Mouse (Mus musculus) heart, adult 2 months (tissue): ENCODE measurements around the gene Pola2. TPM values are rescaled to one million over a fixed set of nuclear protein-coding genes. Genes with fewer than 3 reads are reported as not detected.

Experiments
- DNase-seq, 2 experiments: peaks; one replicate each; pipeline ENCODE4 v3.0.0; 2021
- H3K27ac ChIP-seq: fragments of 200-600 bp; 2 replicates; pipeline ENCODE4 v1.8.1; 2022
- H3K27me3 ChIP-seq: fragments of 200-500 bp; 2 replicates; pipeline ENCODE4 v1.6.1; 2012; ENCODE audit warnings: mild to moderate bottlenecking, low read length, inconsistent platforms, mixed read lengths; ENCODE audit not compliant: control insufficient read depth, insufficient read depth
- H3K36me3 ChIP-seq: fragments of 200-500 bp; 2 replicates; pipeline ENCODE4 v1.6.1; 2012; ENCODE audit warnings: low read length, inconsistent platforms; ENCODE audit not compliant: control insufficient read depth, insufficient read depth
- H3K4me1 ChIP-seq: fragments of 200-500 bp; 2 replicates; pipeline ENCODE4 v1.6.1; 2011; ENCODE audit warnings: low read length; ENCODE audit not compliant: control insufficient read depth, insufficient read depth
- H3K4me3 ChIP-seq: fragments of 200-600 bp; 2 replicates; pipeline ENCODE4 v1.8.1; 2022
- H3K79me2 ChIP-seq: fragments of 200-500 bp; replicated peaks from 2 replicates; pipeline ENCODE4 v1.6.1; 2012; ENCODE audit warnings: mild to moderate bottlenecking, inconsistent platforms, low read length, moderate library complexity, mixed read lengths; ENCODE audit not compliant: control insufficient read depth, insufficient read depth
- H3K9ac ChIP-seq: fragments of 200-500 bp; 2 replicates; pipeline ENCODE4 v1.6.1; 2012; ENCODE audit warnings: low read depth, mild to moderate bottlenecking, control low read depth, inconsistent platforms, low read length, mixed read lengths
- CTCF ChIP-seq: fragments of 200-600 bp; IDR thresholded peaks from 2 replicates; pipeline ENCODE4 v1.8.1; 2022; ENCODE audit warnings: antibody characterized with exemption, mild to moderate bottlenecking, moderate library complexity
- EP300 ChIP-seq: fragments of 200-500 bp; IDR thresholded peaks from 2 replicates; pipeline ENCODE4 v1.6.1; 2011; ENCODE audit warnings: low read depth, low read length, control low read depth; ENCODE audit not compliant: insufficient read depth
- POLR2A ChIP-seq: fragments of 200-500 bp; IDR thresholded peaks from 2 replicates; pipeline ENCODE4 v1.6.1; 2011; ENCODE audit warnings: mild to moderate bottlenecking, low read depth, low read length, control low read depth; ENCODE audit not compliant: insufficient read depth
- WGBS: fragments of 180-500 bp; shearing (Covaris S2); methylation state at CpG from one replicate; pipeline ENCODE4 v1.1.7; 2018; 5-methylcytosine and 5-hydroxymethylcytosine counted together
- intact Hi-C: fragments of 180-260 bp; cut with DNase I; formaldehyde crosslinking; loops from one replicate; pipeline ENCODE4 v1.15.1; 2025
- polyA plus RNA-seq: library from polyadenylated mRNA; depleted of rRNA; stranded (reverse); fragments of >200 nt; gene quantifications from 2 replicates; pipeline ENCODE4 v1.2.3, GENCODE M21; 2012
- total RNA-seq, 2 experiments: library from RNA; stranded (reverse); gene quantifications; 2 replicates each; pipeline ENCODE4 v1.2.3; 2021

The Pola2 gene
- total and polyA plus RNA-seq, 3 experiments, result 8.6 to 27.9 (median 10.9) TPM

- 26% methylated on average over 14 of the region's 14 CpGs for WGBS
- DNase-seq, result peak; percentile 81
- Histone ChIP-seq H3K27me3 (no peaks in the 10 kb centered on the region), H3K4me1 (peaks cover 20% of the 10 kb centered on the region), H3K79me2 (no peaks in the 10 kb centered on the region), H3K27ac (peak overlapping the region; percentile 80), H3K36me3 (no peaks in the 10 kb centered on the region), H3K4me3 (no peak overlapping the region), H3K9ac (no peak overlapping the region)
- no peak; the same call in none of the 2 replicates for TF ChIP-seq POLR2A
- no peak for TF ChIP-seq CTCF
- peak; percentile 71 for TF ChIP-seq EP300
- intact Hi-C loops, result no loop called here
Observed at GRCm38 (mm10) chr19:5929634-5930596, 34.1 kb downstream of the Pola2 start.

- Histone ChIP-seq H3K4me1 (peaks cover 19% of the 10 kb centered on the region), H3K79me2 (no peaks in the 10 kb centered on the region), H3K27ac (no peak overlapping the region), H3K9ac (no peak overlapping the region), H3K4me3 (no peak overlapping the region), H3K27me3 (no peaks in the 10 kb centered on the region), H3K36me3 (no peaks in the 10 kb centered on the region)
- intact Hi-C loops, result no loop called here
- WGBS, result 57% methylated on average over 3 of the region's 3 CpGs
- no peak for TF ChIP-seq POLR2A
- TF ChIP-seq CTCF, result no peak
- TF ChIP-seq EP300, result no peak
- no peak for DNase-seq
Observed at GRCm38 (mm10) chr19:5928546-5928945, 35.5 kb downstream of the Pola2 start.

- TF ChIP-seq EP300, result no peak
- TF ChIP-seq CTCF, result no peak
- TF ChIP-seq POLR2A, result no peak
- WGBS, result 79% methylated on average over 6 of the region's 6 CpGs
- Histone ChIP-seq H3K4me1 (peaks cover 19% of the 10 kb centered on the region), H3K9ac (no peak overlapping the region), H3K4me3 (no peak overlapping the region), H3K27ac (no peak overlapping the region), H3K79me2 (no peaks in the 10 kb centered on the region), H3K36me3 (no peaks in the 10 kb centered on the region), H3K27me3 (no peaks in the 10 kb centered on the region)
- no peak for DNase-seq
- intact Hi-C loops, result no loop called here
Observed at GRCm38 (mm10) chr19:5928104-5928503, 35.9 kb downstream of the Pola2 start.

GRCm38 (mm10) chr19:5927532-5927931, 36.5 kb downstream of the Pola2 start:
- Histone ChIP-seq H3K4me1 (peaks cover 19% of the 10 kb centered on the region), H3K4me3 (no peak overlapping the region), H3K79me2 (no peaks in the 10 kb centered on the region), H3K27me3 (no peaks in the 10 kb centered on the region), H3K27ac (no peak overlapping the region), H3K36me3 (no peaks in the 10 kb centered on the region), H3K9ac (no peak overlapping the region)
- intact Hi-C loops, result no loop called here
- WGBS, result 85% methylated on average over 8 of the region's 8 CpGs
- no peak for DNase-seq
- TF ChIP-seq POLR2A (no peak), CTCF (no peak), EP300 (no peak)

- no peak overlapping the region for H3K4me3 ChIP-seq
- TF ChIP-seq EP300 (no peak), CTCF (no peak), POLR2A (no peak)
- H3K36me3 ChIP-seq, result no peaks in the 10 kb centered on the region
- H3K79me2 ChIP-seq, result no peaks in the 10 kb centered on the region
- no peak overlapping the region for H3K27ac ChIP-seq
- no peaks in the 10 kb centered on the region for H3K27me3 ChIP-seq
- WGBS, result 66% methylated on average over 11 of the region's 11 CpGs
- H3K9ac ChIP-seq, result no peak overlapping the region
- no peak for DNase-seq
- peaks cover 21% of the 10 kb centered on the region for H3K4me1 ChIP-seq
- intact Hi-C loops, result no loop called here
Observed at GRCm38 (mm10) chr19:5927026-5927425, 37.0 kb downstream of the Pola2 start.

- peaks cover 21% of the 10 kb centered on the region for H3K4me1 ChIP-seq
- 0 out of 2 replicates have a peak, but pooled peaks cover under 1% of the 10 kb centered on the region for H3K79me2 ChIP-seq
- TF ChIP-seq EP300 (no peak), CTCF (no peak), POLR2A (no peak)
- no peaks in the 10 kb centered on the region; the same call in 1 of the 2 replicates for H3K36me3 ChIP-seq
- intact Hi-C loops, result loop anchor here (2.0 kb wide), 1 partner anchor 15 kb away; no protein-coding TSS in a partner anchor
- DNase-seq, result peak in 1 of 2 experiments; percentile 38
- H3K4me3 ChIP-seq, result peak overlapping the region; percentile 80
- no peaks in the 10 kb centered on the region for H3K27me3 ChIP-seq
- peak overlapping the region; percentile 28; the same call in 1 of the 2 replicates for H3K9ac ChIP-seq
- peak overlapping the region; percentile 98 for H3K27ac ChIP-seq
- WGBS, result 14% methylated on average over 11 of the region's 11 CpGs
Observed at GRCm38 (mm10) chr19:5925311-5925855, 38.6 kb downstream of the Pola2 start.
